Mouse (Mus musculus) lung, adult 2 months (tissue): ENCODE data around the gene Agtpbp1. TPM values are rescaled to one million over a fixed set of nuclear protein-coding genes. Genes with fewer than 3 reads are reported as not detected.

Source experiments
- DNase-seq: peaks from one replicate; pipeline ENCODE4 v3.0.0; 2022
- H3K4me1 ChIP-seq: fragments of 200-500 bp; 2 replicates; pipeline ENCODE4 v1.6.1; 2011; ENCODE audit warnings: low read length; ENCODE audit not compliant: control insufficient read depth, insufficient read depth
- H3K4me3 ChIP-seq: fragments of 200-500 bp; replicated peaks from 2 replicates; pipeline ENCODE3; 2011; ENCODE audit warnings: low read depth, mild to moderate bottlenecking, control low read depth, low read length; ENCODE audit errors: extremely low read depth
- CTCF ChIP-seq: fragments of 200-500 bp; IDR thresholded peaks from 2 replicates; pipeline ENCODE4 v1.5.1; 2011; ENCODE audit warnings: mild to moderate bottlenecking, low read length, control low read depth; ENCODE audit not compliant: insufficient read depth
- POLR2A ChIP-seq: fragments of 200-500 bp; IDR thresholded peaks from 2 replicates; pipeline ENCODE4 v1.6.1; 2011; ENCODE audit warnings: low read depth, mild to moderate bottlenecking, control low read depth, low read length, borderline replicate concordance; ENCODE audit errors: extremely low read depth
- WGBS: fragments of 180-500 bp; shearing (Covaris S2); methylation state at CpG from one replicate; pipeline ENCODE4 v1.1.7; 2018; 5-methylcytosine and 5-hydroxymethylcytosine counted together
- polyA plus RNA-seq: library from polyadenylated mRNA; depleted of rRNA; stranded (reverse); fragments of >200 nt; gene quantifications from 2 replicates; pipeline ENCODE4 v1.2.3, GENCODE M21; 2012

Agtpbp1 gene
- polyA plus RNA-seq, 1 experiment = 9.9 TPM

- no peak for TF ChIP-seq CTCF
- no peak for TF ChIP-seq POLR2A
- Histone ChIP-seq H3K4me1 (peaks cover 14% of the 10 kb centered on the region), H3K4me3 (no peak overlapping the region)
- DNase-seq = peak; percentile 37
- WGBS = 69% methylated on average over 2 of the region's 2 CpGs
Measured at GRCm38 (mm10) chr13:59453045-59453444, 132.0 kb downstream of the Agtpbp1 start.

DNA sequence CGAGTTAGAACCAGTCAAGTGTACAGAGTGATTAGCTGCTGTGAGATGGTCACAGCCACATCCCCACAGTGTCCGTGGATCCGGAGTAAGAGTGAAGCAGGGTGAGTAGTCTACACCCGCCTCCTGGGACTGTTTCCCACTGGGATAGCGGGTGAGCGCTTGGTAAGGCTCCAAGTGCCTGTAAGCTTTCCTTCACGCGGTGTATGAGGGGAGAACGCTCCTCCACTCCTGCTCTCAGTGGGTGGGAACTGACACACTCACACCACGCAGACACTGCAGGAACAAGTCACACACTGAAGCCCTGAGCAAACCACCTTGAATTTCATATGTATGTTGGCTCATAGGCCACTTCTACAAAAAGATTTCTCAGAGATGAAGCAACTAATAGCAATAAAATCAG is 134.2 kb downstream of the Agtpbp1 start:
- 80% methylated on average over 10 of the region's 10 CpGs for WGBS
- Histone ChIP-seq H3K4me1 (peaks cover 14% of the 10 kb centered on the region), H3K4me3 (no peak overlapping the region)
- DNase-seq = no peak
- TF ChIP-seq CTCF (no peak), POLR2A (no peak)

GRCm38 (mm10) chr13:59447130-59447529 is 137.9 kb downstream of the Agtpbp1 start:
- 41% methylated on average over 7 of the region's 7 CpGs for WGBS
- no peak for DNase-seq
- TF ChIP-seq POLR2A = no peak
- TF ChIP-seq CTCF = no peak
- Histone ChIP-seq H3K4me3 (no peak overlapping the region), H3K4me1 (peaks cover 2% of the 10 kb centered on the region; the same call in 1 of the 2 replicates)

GRCm38 (mm10) chr13:59445179-59445578 is 139.8 kb downstream of the Agtpbp1 start:
- no peak for DNase-seq
- Histone ChIP-seq H3K4me3 (no peak overlapping the region), H3K4me1 (no peaks in the 10 kb centered on the region)
- TF ChIP-seq CTCF = no peak
- TF ChIP-seq POLR2A = no peak
- WGBS = 85% methylated on average over 5 of the region's 5 CpGs

- no peak for TF ChIP-seq CTCF
- TF ChIP-seq POLR2A = no peak
- 79% methylated on average over 6 of the region's 6 CpGs for WGBS
- Histone ChIP-seq H3K4me1 (no peaks in the 10 kb centered on the region), H3K4me3 (no peak overlapping the region)
- no peak for DNase-seq
Measured at GRCm38 (mm10) chr13:59444371-59444770, 140.7 kb downstream of the Agtpbp1 start.

- no peak for DNase-seq
- Histone ChIP-seq H3K4me1 (no peaks in the 10 kb centered on the region), H3K4me3 (no peak overlapping the region)
- WGBS = 63% methylated on average over 1 of the region's 1 CpGs
- TF ChIP-seq CTCF (no peak), POLR2A (no peak)
Measured at GRCm38 (mm10) chr13:59439683-59440082, 145.3 kb downstream of the Agtpbp1 start.

- WGBS = 95% methylated on average over 1 of the region's 1 CpGs
- peaks cover 2% of the 10 kb centered on the region; the same call in 1 of the 2 replicates for H3K4me1 ChIP-seq
- no peak for DNase-seq
- TF ChIP-seq POLR2A (no peak), CTCF (peak; percentile 39; the same call in 1 of the 2 replicates)
- no peak overlapping the region for H3K4me3 ChIP-seq
Measured at GRCm38 (mm10) chr13:59434554-59434953, 150.5 kb downstream of the Agtpbp1 start.

GRCm38 (mm10) chr13:59431124-59431864 is 153.7 kb downstream of the Agtpbp1 start:
- TF ChIP-seq CTCF = no peak
- no peak for TF ChIP-seq POLR2A
- no peak for DNase-seq
- WGBS = 39% methylated on average over 18 of the region's 18 CpGs
- Histone ChIP-seq H3K4me1 (peaks cover 2% of the 10 kb centered on the region; the same call in 1 of the 2 replicates), H3K4me3 (peak overlapping the region; percentile 13)

DNA sequence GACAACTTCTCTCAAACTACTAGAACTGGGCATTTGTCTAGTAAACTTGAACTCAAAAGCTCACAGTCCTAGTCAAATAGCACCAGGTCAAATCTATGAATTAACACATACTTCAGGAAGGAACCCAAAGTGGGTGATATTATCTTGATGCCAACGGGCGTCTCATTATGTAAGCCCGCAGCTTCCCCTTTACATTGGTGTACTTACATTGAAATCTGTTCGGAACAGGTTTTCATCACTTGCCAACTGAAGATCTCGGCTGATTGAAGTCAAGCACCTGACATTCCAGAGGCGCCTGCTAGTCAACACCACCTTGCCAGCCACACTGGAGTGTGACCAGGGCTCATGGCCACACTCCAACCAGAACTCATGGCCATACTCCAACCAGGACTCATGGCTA is 155.7 kb downstream of the Agtpbp1 start:
- Histone ChIP-seq H3K4me3 (no peak overlapping the region), H3K4me1 (peaks cover 2% of the 10 kb centered on the region; the same call in 1 of the 2 replicates)
- no peak for DNase-seq
- 68% methylated on average over 6 of the region's 6 CpGs for WGBS
- no peak for TF ChIP-seq CTCF
- TF ChIP-seq POLR2A = no peak

DNA sequence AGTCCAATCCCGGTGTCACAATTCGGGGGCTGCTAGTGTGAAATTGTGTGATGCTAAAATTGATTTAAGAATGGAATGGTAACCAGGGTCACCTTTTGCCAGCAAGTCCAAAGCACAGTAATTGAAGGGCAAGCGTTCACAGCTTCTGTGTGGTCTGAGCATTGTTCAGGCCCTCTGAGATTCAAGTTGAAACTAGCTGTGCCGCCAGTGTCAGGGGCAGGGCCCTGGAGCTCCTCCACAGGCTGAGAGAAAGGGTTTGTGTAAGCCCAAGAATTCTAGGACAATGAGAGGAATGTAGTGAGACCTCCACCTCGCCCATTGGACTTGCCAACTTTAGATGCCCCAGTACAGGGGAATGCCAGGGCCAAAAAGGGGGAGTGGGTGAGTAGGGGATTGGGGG is 161.2 kb downstream of the Agtpbp1 start:
- H3K4me1 ChIP-seq = no peaks in the 10 kb centered on the region
- no peak overlapping the region for H3K4me3 ChIP-seq
- DNase-seq = no peak
- TF ChIP-seq CTCF (no peak), POLR2A (no peak)
- 83% methylated on average over 5 of the region's 5 CpGs for WGBS
